Mouse (Mus musculus): ENCODE measurements around the gene Gng12.

DNA sequence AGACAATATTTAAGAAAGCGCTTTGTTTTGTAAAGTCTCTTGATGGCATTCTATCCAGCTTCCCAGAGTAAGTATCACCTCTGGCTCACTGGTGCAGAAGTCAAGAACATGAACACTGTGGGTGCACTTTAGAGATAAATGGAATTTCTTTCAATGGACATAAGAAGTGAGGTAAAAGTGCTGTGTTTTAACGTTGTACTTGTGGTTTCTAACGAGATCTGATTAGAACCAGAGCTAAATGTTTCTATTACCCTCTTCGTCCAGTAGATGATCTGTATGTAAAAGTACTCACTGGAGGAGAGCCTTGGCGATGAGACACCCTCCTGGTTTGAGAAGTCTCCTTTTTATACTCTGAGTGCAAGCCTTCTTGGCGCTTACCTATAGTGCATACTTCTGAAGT, 92.8 kb downstream of the Gng12 start:
- TF ChIP-seq CTCF (IDR thresholded peaks at IDR 0.05; ENCODE audit: extremely low read depth, insufficient read length, insufficient replicate concordance, low read depth, low read length) (no peak), POLR2A (IDR thresholded peaks at IDR 0.05; ENCODE audit: low read depth, low read length) (no peak)
